Mouse (Mus musculus) intestine, embryonic 15.5 days (tissue): ENCODE results near the gene Nxph4. TPM values are rescaled to one million over a fixed set of nuclear protein-coding genes. Genes with fewer than 3 reads are reported as not detected.

Source experiments
- ATAC-seq: fragments of 200-750 bp; cut with Nextera tagmentation; 2 replicates; pipeline ENCODE4 v1.8.0; 2017; ENCODE audit warnings: moderate TSS enrichment, moderate library complexity
- H3K27ac ChIP-seq: fragments of 300-500 bp; sonication (generic); 2 replicates; pipeline ENCODE4 v1.5.1; 2015; ENCODE audit warnings: mild to moderate bottlenecking, inconsistent platforms
- H3K27me3 ChIP-seq: fragments of 300-500 bp; sonication (generic); replicated peaks from 2 replicates; pipeline ENCODE4 v1.6.1; 2015; ENCODE audit warnings: inconsistent platforms
- H3K36me3 ChIP-seq: fragments of 300-500 bp; sonication (generic); 2 replicates; pipeline ENCODE4 v1.6.1; 2015; ENCODE audit warnings: inconsistent platforms
- H3K4me1 ChIP-seq: fragments of 300-500 bp; sonication (generic); replicated peaks from 2 replicates; pipeline ENCODE4 v1.6.1; 2015; ENCODE audit warnings: inconsistent platforms
- H3K4me2 ChIP-seq: fragments of 300-500 bp; sonication (generic); replicated peaks from 2 replicates; pipeline ENCODE4 v1.6.1; 2015; ENCODE audit warnings: mild to moderate bottlenecking, inconsistent platforms
- H3K4me3 ChIP-seq: fragments of 300-500 bp; sonication (generic); replicated peaks from 2 replicates; pipeline ENCODE4 v1.5.1; 2015; ENCODE audit warnings: inconsistent platforms
- H3K9ac ChIP-seq: fragments of 300-500 bp; sonication (generic); 2 replicates; pipeline ENCODE4 v1.6.1; 2015; ENCODE audit warnings: inconsistent platforms
- H3K9me3 ChIP-seq: fragments of 300-500 bp; sonication (generic); 2 replicates; pipeline ENCODE4 v1.6.1; 2016; ENCODE audit warnings: inconsistent platforms
- WGBS: fragments of 180-500 bp; shearing (Covaris S2); methylation state at CpG from one replicate; pipeline ENCODE4 v1.1.7; 2015; 5-methylcytosine and 5-hydroxymethylcytosine counted together
- polyA plus RNA-seq: library from polyadenylated mRNA; unstranded; fragments of >200 nt; fragmentation: Nextera tagmentation; extraction: Ambion mirVana; gene quantifications from 2 replicates; pipeline ENCODE4 v1.2.1, GENCODE M21; 2015

Nxph4 gene
- polyA plus RNA-seq, result 4.9 and 5.7 TPM in 2 replicates

GRCm38 (mm10) chr10:127534036-127534928 is at the start of gene Nxph4:
Nxph4 (minus strand) TSS chr10:127534559.
- peak within 1 kb of the TSS; percentile 96 for H3K4me2 ChIP-seq
- no peaks in the 10 kb centered on the region for H3K36me3 ChIP-seq
- ATAC-seq, result peak; percentile 42
- no peaks in the 10 kb centered on the region for H3K9me3 ChIP-seq
- H3K27me3 ChIP-seq, result peaks cover 73% of the 10 kb centered on the region
- H3K27ac ChIP-seq, result no peak within 1 kb of the TSS
- WGBS, result under 1% methylated on average over 62 of the region's 78 CpGs
- H3K4me1 ChIP-seq, result peaks cover 24% of the 10 kb centered on the region
- H3K9ac ChIP-seq, result peak within 1 kb of the TSS; percentile 48
- peak within 1 kb of the TSS; percentile 47 for H3K4me3 ChIP-seq

DNA sequence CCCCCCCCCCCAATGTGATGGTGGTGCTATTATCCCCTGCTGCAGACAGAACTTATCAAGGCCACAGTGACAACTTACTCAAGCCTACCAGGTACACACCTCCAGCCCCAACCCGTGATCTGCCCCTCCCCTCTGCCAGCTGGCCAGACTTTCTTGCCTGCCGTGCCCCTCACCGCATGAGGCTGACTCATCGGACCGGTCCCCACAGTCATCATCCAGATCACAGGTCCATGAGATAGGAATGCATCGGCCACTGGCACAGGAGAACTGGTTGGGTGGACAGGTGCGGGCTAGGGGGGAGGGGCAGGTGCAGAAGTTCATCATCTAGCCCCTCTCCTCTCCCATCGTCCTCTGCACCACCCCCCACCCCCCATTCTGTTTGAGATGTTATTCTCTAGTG is 49.3 kb upstream of the Nxph4 start:
- ATAC-seq, result peak; percentile 83
- Histone ChIP-seq H3K4me3 (no peak overlapping the region), H3K27ac (no peak overlapping the region), H3K36me3 (peaks cover 48% of the 10 kb centered on the region), H3K27me3 (no peaks in the 10 kb centered on the region), H3K9me3 (no peaks in the 10 kb centered on the region), H3K4me1 (no peaks in the 10 kb centered on the region), H3K9ac (no peak overlapping the region), H3K4me2 (no peak overlapping the region)
- 67% methylated on average over 8 of the region's 8 CpGs for WGBS

DNA sequence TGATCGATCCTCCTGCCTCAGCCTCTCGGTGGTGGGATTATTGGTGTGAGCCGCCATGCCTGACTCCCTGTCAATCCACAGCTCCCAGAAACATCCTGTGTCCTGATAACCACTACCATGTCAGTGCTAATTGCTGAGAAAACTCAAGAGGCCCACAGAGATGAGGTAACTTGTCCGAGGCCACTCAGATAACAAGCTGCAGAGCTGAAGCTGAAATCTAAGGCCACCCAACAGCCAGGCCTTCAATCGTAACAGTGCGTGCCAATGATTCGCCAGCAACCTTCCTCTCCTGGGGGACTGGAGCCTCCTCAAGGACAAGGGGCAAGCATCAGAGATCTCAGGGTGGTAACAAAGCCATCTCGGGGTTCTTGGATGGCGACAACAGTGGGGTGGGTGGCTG is 46.9 kb upstream of the Nxph4 start:
- no peak overlapping the region for H3K27ac ChIP-seq
- no peak for ATAC-seq
- 89% methylated on average over 9 of the region's 9 CpGs for WGBS
- H3K4me1 ChIP-seq, result 0 out of 2 replicates have a peak, but pooled peaks cover 3% of the 10 kb centered on the region
- H3K36me3 ChIP-seq, result peaks cover 51% of the 10 kb centered on the region
- H3K4me2 ChIP-seq, result no peak overlapping the region
- H3K9me3 ChIP-seq, result no peaks in the 10 kb centered on the region
- no peak overlapping the region for H3K9ac ChIP-seq
- H3K4me3 ChIP-seq, result no peak overlapping the region
- no peaks in the 10 kb centered on the region for H3K27me3 ChIP-seq

GRCm38 (mm10) chr10:127577982-127578381 is 43.6 kb upstream of the Nxph4 start:
- no peaks in the 10 kb centered on the region for H3K27me3 ChIP-seq
- 0 out of 2 replicates have a peak, but pooled peaks cover 3% of the 10 kb centered on the region for H3K4me1 ChIP-seq
- ATAC-seq, result no peak
- H3K9me3 ChIP-seq, result no peaks in the 10 kb centered on the region
- H3K36me3 ChIP-seq, result peaks cover 69% of the 10 kb centered on the region
- no peak overlapping the region for H3K4me2 ChIP-seq
- no peak overlapping the region for H3K9ac ChIP-seq
- 87% methylated on average over 15 of the region's 15 CpGs for whole genome bisulfite sequencing
- H3K4me3 ChIP-seq, result no peak overlapping the region
- H3K27ac ChIP-seq, result no peak overlapping the region

DNA sequence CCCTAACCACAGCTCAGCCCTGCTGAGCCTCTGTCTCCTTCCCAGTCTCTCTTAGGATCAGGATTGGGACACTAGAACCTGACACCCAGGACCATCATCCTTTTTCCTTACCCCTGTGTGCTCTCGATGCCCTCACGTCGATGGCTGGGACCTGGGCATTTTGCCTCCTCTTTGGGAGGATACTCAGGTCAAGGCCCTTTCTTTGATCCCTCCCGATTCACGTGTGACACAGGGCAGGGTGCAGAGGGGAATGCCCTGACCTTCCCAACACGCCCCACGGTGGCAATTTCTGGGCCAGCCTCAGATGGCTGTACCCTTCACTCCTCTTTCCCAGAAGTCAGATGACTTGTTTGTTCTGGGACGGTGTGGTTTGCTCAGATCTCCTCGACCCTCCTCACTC is 42.8 kb upstream of the Nxph4 start:
- 81% methylated on average over 9 of the region's 9 CpGs for WGBS
- Histone ChIP-seq H3K36me3 (peaks cover 73% of the 10 kb centered on the region), H3K27ac (no peak overlapping the region), H3K4me1 (0 out of 2 replicates have a peak, but pooled peaks cover 3% of the 10 kb centered on the region), H3K9ac (no peak overlapping the region), H3K27me3 (no peaks in the 10 kb centered on the region), H3K4me3 (no peak overlapping the region), H3K4me2 (no peak overlapping the region), H3K9me3 (no peaks in the 10 kb centered on the region)
- ATAC-seq, result no peak

GRCm38 (mm10) chr10:127576381-127576961 is 42.1 kb upstream of the Nxph4 start:
- peaks cover 72% of the 10 kb centered on the region for H3K36me3 ChIP-seq
- no peak overlapping the region for H3K4me3 ChIP-seq
- no peaks in the 10 kb centered on the region for H3K9me3 ChIP-seq
- peak; percentile 54 for ATAC-seq
- no peak overlapping the region for H3K4me2 ChIP-seq
- 0 out of 2 replicates have a peak, but pooled peaks cover 3% of the 10 kb centered on the region for H3K4me1 ChIP-seq
- H3K27me3 ChIP-seq, result no peaks in the 10 kb centered on the region
- no peak overlapping the region for H3K27ac ChIP-seq
- H3K9ac ChIP-seq, result no peak overlapping the region
- WGBS, result 55% methylated on average over 18 of the region's 18 CpGs

GRCm38 (mm10) chr10:127575741-127576140 is 41.4 kb upstream of the Nxph4 start:
- no peak overlapping the region for H3K27ac ChIP-seq
- no peak overlapping the region for H3K4me2 ChIP-seq
- H3K4me3 ChIP-seq, result no peak overlapping the region
- no peak overlapping the region for H3K9ac ChIP-seq
- H3K27me3 ChIP-seq, result no peaks in the 10 kb centered on the region
- 0 out of 2 replicates have a peak, but pooled peaks cover 3% of the 10 kb centered on the region for H3K4me1 ChIP-seq
- peaks cover 73% of the 10 kb centered on the region for H3K36me3 ChIP-seq
- ATAC-seq, result no peak
- no peaks in the 10 kb centered on the region for H3K9me3 ChIP-seq
- 85% methylated on average over 7 of the region's 7 CpGs for WGBS

DNA sequence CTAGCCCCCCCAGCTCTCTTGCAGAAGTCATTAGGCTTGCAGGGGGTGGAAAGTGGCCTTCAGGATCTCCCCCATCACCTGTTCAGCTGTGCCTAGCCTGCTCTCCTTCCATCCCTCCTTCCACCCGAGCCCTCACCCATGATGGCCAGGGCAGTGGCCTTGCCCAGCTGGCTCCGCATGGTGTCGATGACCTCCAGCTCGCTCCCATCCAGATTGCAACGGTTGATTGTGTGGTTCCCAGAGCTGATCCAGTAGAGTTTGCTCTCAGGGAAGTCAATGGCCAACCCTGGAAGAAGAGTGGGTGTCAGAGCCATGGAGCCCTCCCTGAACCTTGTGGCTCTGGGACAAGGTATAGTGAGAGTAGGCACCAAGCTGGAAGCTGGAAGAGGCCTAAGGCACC is 37.9 kb upstream of the Nxph4 start:
- Histone ChIP-seq H3K27me3 (no peaks in the 10 kb centered on the region), H3K4me1 (peaks cover 7% of the 10 kb centered on the region), H3K9me3 (no peaks in the 10 kb centered on the region), H3K4me2 (no peak overlapping the region), H3K4me3 (no peak overlapping the region), H3K27ac (no peak overlapping the region), H3K9ac (no peak overlapping the region), H3K36me3 (peaks cover 74% of the 10 kb centered on the region)
- 93% methylated on average over 5 of the region's 5 CpGs for WGBS
- no peak for ATAC-seq

DNA sequence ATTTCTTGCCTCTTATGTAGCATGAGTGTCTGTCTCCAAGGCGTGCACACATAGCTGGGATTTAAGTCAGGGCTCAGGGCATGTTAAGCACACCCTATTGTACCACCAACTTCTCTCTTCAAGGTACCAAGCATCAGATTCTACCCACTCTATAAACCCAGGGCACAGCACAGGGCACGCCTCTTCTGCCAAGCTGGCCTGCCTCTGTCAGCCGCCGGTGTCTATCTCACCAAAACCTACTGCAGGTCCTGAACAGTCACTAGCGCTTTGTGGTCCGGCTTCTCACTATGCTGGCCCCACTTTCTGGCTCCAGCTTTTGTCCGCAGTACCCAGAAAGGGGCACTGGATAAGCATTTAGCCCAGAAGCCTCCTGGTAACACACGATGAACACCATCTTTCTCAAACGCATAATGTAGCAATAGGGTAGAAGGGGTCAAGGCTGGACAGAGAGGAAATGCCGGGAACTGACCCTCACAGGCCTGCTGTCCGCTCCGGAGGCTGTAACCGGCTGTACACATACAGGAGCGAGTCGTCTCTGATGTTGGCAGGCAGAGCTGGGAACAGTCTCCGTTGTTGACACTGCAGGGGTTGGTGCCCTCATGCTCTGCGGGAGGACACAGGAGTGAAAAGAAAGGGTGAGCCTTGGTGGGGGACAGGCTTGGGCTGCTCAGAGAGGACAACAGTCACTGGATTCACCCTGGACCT is 36.7 kb upstream of the Nxph4 start:
- H3K4me1 ChIP-seq, result peaks cover 4% of the 10 kb centered on the region
- ATAC-seq, result no peak
- H3K27ac ChIP-seq, result no peak overlapping the region
- no peaks in the 10 kb centered on the region for H3K27me3 ChIP-seq
- 87% methylated on average over 17 of the region's 17 CpGs for WGBS
- H3K9ac ChIP-seq, result no peak overlapping the region
- H3K4me2 ChIP-seq, result no peak overlapping the region
- H3K9me3 ChIP-seq, result no peaks in the 10 kb centered on the region
- peaks cover 75% of the 10 kb centered on the region for H3K36me3 ChIP-seq
- H3K4me3 ChIP-seq, result no peak overlapping the region

DNA sequence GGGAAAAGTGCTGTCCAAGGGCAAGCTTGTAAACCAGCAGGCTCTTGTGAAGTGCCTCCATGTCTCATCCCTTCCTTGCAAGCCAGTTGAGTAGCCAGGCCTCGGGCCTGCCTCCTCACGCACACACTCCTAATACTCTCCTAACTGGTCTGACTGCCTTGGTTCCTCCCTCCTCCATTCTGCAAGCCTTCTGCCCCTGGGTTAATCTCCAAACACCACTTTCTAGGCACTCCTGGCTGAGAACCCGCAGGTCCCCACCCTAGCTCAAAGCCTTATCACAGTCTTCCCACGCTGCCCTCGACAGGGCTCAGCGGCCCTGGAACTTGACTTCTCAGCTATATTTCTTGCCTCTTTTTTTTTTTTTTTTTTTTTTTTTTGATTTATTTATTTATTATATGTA is 36.0 kb upstream of the Nxph4 start:
- H3K4me1 ChIP-seq, result peaks cover 4% of the 10 kb centered on the region
- WGBS, result 39% methylated on average over 6 of the region's 6 CpGs
- no peaks in the 10 kb centered on the region for H3K9me3 ChIP-seq
- no peak overlapping the region for H3K9ac ChIP-seq
- no peaks in the 10 kb centered on the region for H3K27me3 ChIP-seq
- peaks cover 72% of the 10 kb centered on the region for H3K36me3 ChIP-seq
- no peak overlapping the region for H3K4me3 ChIP-seq
- ATAC-seq, result peak; percentile 71
- peak overlapping the region; percentile 33; the same call in 1 of the 2 replicates for H3K27ac ChIP-seq
- no peak overlapping the region for H3K4me2 ChIP-seq

GRCm38 (mm10) chr10:127569450-127569849 is 35.1 kb upstream of the Nxph4 start:
- H3K27me3 ChIP-seq, result no peaks in the 10 kb centered on the region
- H3K4me1 ChIP-seq, result peaks cover 4% of the 10 kb centered on the region
- no peak overlapping the region for H3K4me3 ChIP-seq
- no peak overlapping the region for H3K4me2 ChIP-seq
- H3K9me3 ChIP-seq, result no peaks in the 10 kb centered on the region
- 21% methylated on average over 3 of the region's 3 CpGs for WGBS
- H3K36me3 ChIP-seq, result peaks cover 63% of the 10 kb centered on the region
- ATAC-seq, result 0 out of 2 replicates have a peak, but pooled peaks have one; percentile 14
- H3K9ac ChIP-seq, result no peak overlapping the region
- H3K27ac ChIP-seq, result no peak overlapping the region
